Mouse (Mus musculus) limb, embryonic 13.5 days (tissue): ENCODE measurements around the gene Ovgp1. TPM values are rescaled to one million over a fixed set of nuclear protein-coding genes. Genes with fewer than 3 reads are reported as not detected.
"Not testable (repeated sequence)": the region's sequence is repeated elsewhere in the genome, so short reads cannot be mapped to it uniquely, and the experiment has no call there.

ENCODE experiments used
- ATAC-seq: fragments of 200-750 bp; cut with Nextera tagmentation; 2 replicates; pipeline ENCODE4 v1.8.0; 2017; ENCODE audit warnings: low read depth, moderate number of reproducible peaks, moderate TSS enrichment; ENCODE audit not compliant: low FRiP score
- H3K27ac ChIP-seq: fragments of 300-500 bp; sonication (generic); 2 replicates; pipeline ENCODE4 v1.5.1; 2015; ENCODE audit warnings: inconsistent platforms, mild to moderate bottlenecking, moderate library complexity
- H3K27me3 ChIP-seq: fragments of 300-500 bp; sonication (generic); 2 replicates; pipeline ENCODE4 v1.6.1; 2015; ENCODE audit warnings: mild to moderate bottlenecking, inconsistent platforms
- H3K36me3 ChIP-seq: fragments of 300-500 bp; sonication (generic); 2 replicates; pipeline ENCODE4 v1.6.1; 2015; ENCODE audit warnings: inconsistent platforms, mild to moderate bottlenecking, moderate library complexity
- H3K4me1 ChIP-seq: fragments of 300-500 bp; sonication (generic); 2 replicates; pipeline ENCODE4 v1.6.1; 2015; ENCODE audit warnings: inconsistent platforms
- H3K4me2 ChIP-seq: fragments of 300-500 bp; sonication (generic); replicated peaks from 2 replicates; pipeline ENCODE4 v1.6.1; 2015; ENCODE audit warnings: inconsistent platforms, mild to moderate bottlenecking, moderate library complexity
- H3K4me3 ChIP-seq: fragments of 300-500 bp; sonication (generic); 2 replicates; pipeline ENCODE4 v1.5.1; 2015; ENCODE audit warnings: moderate library complexity, mild to moderate bottlenecking, inconsistent platforms
- H3K9ac ChIP-seq: fragments of 300-500 bp; sonication (generic); 2 replicates; pipeline ENCODE4 v1.6.1; 2015; ENCODE audit warnings: mild to moderate bottlenecking, inconsistent platforms
- H3K9me3 ChIP-seq: fragments of 300-500 bp; sonication (generic); 2 replicates; pipeline ENCODE4 v1.6.1; 2016; ENCODE audit warnings: inconsistent platforms
- WGBS: fragments of 180-500 bp; shearing (Covaris S2); methylation state at CpG from one replicate; pipeline ENCODE4 v1.1.7; 2015; 5-methylcytosine and 5-hydroxymethylcytosine counted together
- polyA plus RNA-seq: library from polyadenylated mRNA; unstranded; fragments of >200 nt; fragmentation: Nextera tagmentation; extraction: Ambion mirVana; gene quantifications from 2 replicates; pipeline ENCODE4 v1.2.1, GENCODE M21; 2015

Ovgp1 gene
- polyA plus RNA-seq, 1 experiment from 2014 or later: 1.5 TPM

DNA sequence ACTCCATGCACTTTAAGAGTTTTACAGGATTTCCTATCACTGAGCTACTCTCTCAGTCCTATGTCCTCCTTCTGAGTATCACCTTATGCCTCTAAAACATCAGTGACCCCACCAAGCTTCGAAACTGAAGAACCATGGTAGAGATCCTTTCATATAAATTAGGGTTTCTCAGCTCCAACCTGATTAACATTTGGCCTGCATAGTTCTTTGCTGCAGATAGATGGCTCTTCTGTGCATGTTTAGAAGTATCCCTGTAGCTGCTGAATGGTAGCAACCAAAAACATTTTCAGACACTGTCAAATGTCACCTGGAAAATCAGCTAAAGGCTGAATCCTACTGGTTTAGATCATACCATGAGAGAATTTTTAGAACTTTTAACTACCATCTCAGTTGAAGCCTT is 16.3 kb upstream of the Ovgp1 start:
- 91% methylated on average over 1 of the region's 1 CpGs for WGBS
- no peak for ATAC-seq
- no peaks in the 10 kb centered on the region for H3K27me3 ChIP-seq
- no peaks in the 10 kb centered on the region; the same call in 1 of the 2 replicates for H3K9me3 ChIP-seq
- H3K36me3 ChIP-seq: peaks cover 43% of the 10 kb centered on the region
- H3K27ac ChIP-seq: no peak overlapping the region
- H3K9ac ChIP-seq: peak overlapping the region; percentile 96; the same call in 1 of the 2 replicates
- peaks cover 32% of the 10 kb centered on the region for H3K4me1 ChIP-seq
- H3K4me3 ChIP-seq: no peak overlapping the region
- H3K4me2 ChIP-seq: peak overlapping the region; percentile 87; the same call in 1 of the 2 replicates

DNA sequence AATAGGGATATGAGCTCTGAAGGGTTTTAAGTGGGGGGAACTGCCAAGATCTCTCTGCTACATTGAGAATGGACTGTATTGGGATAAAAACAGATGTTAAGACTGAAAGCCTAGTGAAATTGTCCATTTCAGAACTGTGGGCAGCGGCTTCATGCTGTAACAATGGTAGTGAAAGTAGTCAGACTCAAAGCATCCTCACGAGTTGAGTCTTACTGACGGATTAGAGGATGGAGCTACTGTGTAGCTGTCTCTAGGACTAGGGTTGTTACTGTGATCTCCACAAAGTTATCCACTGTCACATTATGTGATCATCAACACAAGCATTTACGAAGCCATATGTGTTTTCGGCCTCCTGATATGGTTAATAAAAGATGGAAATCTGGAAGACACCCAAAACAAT is 15.3 kb upstream of the Ovgp1 start:
- Histone ChIP-seq H3K27me3 (no peaks in the 10 kb centered on the region), H3K27ac (no peak overlapping the region), H3K9ac (peak overlapping the region; percentile 96), H3K4me2 (peak overlapping the region; percentile 87), H3K9me3 (no peaks in the 10 kb centered on the region; the same call in 1 of the 2 replicates), H3K4me3 (peak overlapping the region; percentile 95), H3K4me1 (peaks cover 32% of the 10 kb centered on the region), H3K36me3 (peaks cover 43% of the 10 kb centered on the region)
- ATAC-seq: no peak
- WGBS: 51% methylated on average over 5 of the region's 5 CpGs

DNA sequence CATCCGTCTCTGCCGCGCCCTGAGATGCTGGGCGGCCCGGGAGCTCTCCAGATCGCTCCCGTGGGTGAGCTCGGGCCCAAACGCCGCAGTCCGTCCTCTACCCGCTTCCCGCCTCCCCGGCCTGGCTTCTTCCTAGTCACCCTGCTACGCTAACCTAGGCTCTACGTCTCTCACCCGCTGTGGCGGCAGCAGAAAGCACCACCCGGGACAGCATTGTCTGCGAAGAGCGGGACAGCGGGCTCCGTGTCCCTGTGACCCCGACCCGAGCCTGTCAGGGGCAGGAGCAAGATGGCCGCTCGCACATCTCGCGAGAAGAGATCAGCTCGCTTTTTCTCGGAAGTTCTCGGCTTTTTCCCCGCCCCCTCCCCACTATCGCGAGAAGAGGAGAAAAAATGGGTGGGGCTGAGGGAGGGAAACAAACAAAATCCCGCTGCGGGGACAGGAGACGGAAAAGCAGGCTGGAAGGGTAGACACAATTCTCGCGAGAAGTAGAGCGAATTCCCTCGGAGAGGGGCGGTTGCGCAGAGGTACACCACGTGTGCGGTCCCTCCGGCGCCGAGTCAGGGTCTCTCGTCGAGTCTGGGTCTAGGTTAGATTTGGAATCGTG is 14.4 kb upstream of the Ovgp1 start, which contains the start of gene Wdr77:
TSS of gene Wdr77 (plus strand) at position 396 of the 607 bp plus-strand sequence.
- peaks cover 48% of the 10 kb centered on the region for H3K36me3 ChIP-seq
- H3K9me3 ChIP-seq: no peaks in the 10 kb centered on the region; the same call in 1 of the 2 replicates
- peak; percentile 97 for ATAC-seq
- peak within 1 kb of the TSS; percentile 89 for H3K4me2 ChIP-seq
- peak within 1 kb of the TSS; percentile 96 for H3K9ac ChIP-seq
- peak within 1 kb of the TSS; percentile 95 for H3K4me3 ChIP-seq
- peaks cover 32% of the 10 kb centered on the region for H3K4me1 ChIP-seq
- H3K27ac ChIP-seq: peak within 1 kb of the TSS; percentile 79
- H3K27me3 ChIP-seq: no peaks in the 10 kb centered on the region
- WGBS: under 1% methylated on average over 52 of the region's 52 CpGs

DNA sequence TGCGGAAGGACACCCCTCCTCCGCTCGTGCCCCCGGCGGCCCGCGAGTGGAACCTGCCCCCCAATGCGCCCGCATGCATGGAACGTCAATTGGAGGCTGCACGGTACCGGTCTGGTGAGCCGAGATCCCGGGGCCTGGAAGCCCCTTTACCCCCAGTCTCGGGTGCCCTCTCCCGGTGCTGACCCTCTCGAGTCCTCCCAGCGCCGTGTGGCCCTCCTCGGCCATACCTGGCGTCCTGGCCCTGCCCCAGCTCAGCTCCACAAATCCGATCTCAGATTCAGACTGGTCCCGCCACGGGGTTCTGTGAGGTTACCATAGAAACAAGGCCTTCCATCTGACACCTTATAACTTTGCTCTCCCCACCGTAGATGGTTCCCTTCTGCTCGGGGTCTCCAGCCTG is 13.9 kb upstream of the Ovgp1 start:
- ATAC-seq: peak; percentile 80
- peak overlapping the region; percentile 95 for H3K4me3 ChIP-seq
- peaks cover 32% of the 10 kb centered on the region for H3K4me1 ChIP-seq
- H3K36me3 ChIP-seq: peaks cover 53% of the 10 kb centered on the region
- H3K27me3 ChIP-seq: no peaks in the 10 kb centered on the region
- H3K9me3 ChIP-seq: no peaks in the 10 kb centered on the region; the same call in 1 of the 2 replicates
- WGBS: under 1% methylated on average over 26 of the region's 26 CpGs
- peak overlapping the region; percentile 89 for H3K4me2 ChIP-seq
- H3K27ac ChIP-seq: peak overlapping the region; percentile 79; the same call in 1 of the 2 replicates
- H3K9ac ChIP-seq: peak overlapping the region; percentile 95

DNA sequence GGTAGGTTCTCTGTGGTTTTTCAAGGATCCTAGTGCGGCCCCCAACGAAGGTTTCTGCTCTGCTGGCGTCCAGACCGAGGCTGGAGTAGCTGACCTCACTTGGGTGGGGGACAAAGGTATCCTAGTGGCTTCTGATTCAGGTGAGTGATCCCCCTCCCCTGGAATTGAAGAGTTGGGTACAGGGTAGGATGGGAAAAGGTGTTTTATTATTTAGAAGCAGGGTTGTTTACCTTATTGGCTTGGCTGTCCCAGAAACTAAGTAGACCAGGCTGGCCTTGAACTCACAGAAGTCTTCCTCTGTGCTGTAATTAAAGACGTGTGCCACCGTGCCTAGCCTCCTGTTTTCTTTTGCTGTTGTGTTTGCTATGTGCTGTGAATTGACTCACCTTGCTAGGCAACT is 13.5 kb upstream of the Ovgp1 start, which contains the start of gene Atp5f1:
TSS of gene Atp5f1 (minus strand) at position 101 of the 400 bp plus-strand sequence.
- 4% methylated on average over 6 of the region's 6 CpGs for whole genome bisulfite sequencing
- no peaks in the 10 kb centered on the region for H3K27me3 ChIP-seq
- no peaks in the 10 kb centered on the region; the same call in 1 of the 2 replicates for H3K9me3 ChIP-seq
- peak within 1 kb of the TSS; percentile 96 for H3K9ac ChIP-seq
- H3K4me1 ChIP-seq: peaks cover 32% of the 10 kb centered on the region
- no peak for ATAC-seq
- peaks cover 53% of the 10 kb centered on the region for H3K36me3 ChIP-seq
- H3K4me2 ChIP-seq: peak within 1 kb of the TSS; percentile 89
- H3K27ac ChIP-seq: peak within 1 kb of the TSS; percentile 79
- peak within 1 kb of the TSS; percentile 95 for H3K4me3 ChIP-seq

DNA sequence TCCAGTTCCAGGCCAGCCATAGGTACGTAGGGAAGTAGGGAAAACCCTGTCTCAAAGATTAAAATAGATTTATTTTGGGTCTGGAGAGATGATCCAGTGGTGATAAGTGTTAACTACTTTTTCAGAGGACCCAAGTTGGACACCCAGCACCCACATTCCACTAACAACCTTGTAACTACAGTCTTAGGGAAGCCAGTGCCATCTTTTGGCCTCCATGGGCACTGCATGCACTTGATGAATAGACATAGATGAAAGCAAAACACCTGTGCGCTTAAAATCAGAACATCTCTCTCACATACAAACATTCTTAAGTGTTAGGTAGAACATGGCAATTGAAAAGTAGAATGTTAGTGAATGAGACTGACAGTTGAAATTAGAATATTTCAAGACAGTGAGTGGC is 12.8 kb upstream of the Ovgp1 start:
- no peak overlapping the region for H3K27ac ChIP-seq
- peaks cover 58% of the 10 kb centered on the region for H3K36me3 ChIP-seq
- peak overlapping the region; percentile 95; the same call in 1 of the 2 replicates for H3K4me3 ChIP-seq
- H3K27me3 ChIP-seq: no peaks in the 10 kb centered on the region
- ATAC-seq: no peak
- peak overlapping the region; percentile 89 for H3K4me2 ChIP-seq
- WGBS: 100% methylated on average over 2 of the region's 2 CpGs
- no peaks in the 10 kb centered on the region; the same call in 1 of the 2 replicates for H3K9me3 ChIP-seq
- H3K9ac ChIP-seq: peak overlapping the region; percentile 95; the same call in 1 of the 2 replicates
- peaks cover 32% of the 10 kb centered on the region for H3K4me1 ChIP-seq

DNA sequence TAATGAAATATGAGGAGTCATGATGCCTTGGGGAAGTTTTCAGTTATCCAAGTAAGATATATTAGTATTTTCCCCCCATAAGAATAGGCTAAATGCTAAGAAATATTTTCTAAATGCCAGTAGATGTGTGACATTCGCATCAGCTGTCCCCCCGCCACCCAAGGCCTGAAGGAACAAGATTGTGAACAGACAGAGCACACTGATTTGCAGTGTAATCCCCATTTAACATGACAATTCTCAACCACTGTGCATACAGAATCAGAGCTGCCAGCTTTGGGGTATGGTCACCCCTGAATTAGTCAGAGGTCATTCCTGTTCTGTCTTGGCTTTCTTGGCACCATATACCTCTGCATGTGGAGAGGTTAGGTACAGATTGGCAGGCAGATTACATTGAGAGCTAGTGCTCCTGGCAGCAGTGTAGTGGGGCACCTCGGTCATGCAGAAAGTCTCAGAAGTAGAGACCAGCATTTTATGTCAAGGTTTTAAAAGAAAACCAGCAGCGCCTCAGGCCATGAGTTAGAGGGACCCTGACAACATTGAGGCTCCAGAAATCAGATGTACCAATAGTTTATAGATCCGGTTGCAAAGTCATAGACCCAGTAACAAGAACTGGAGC is 1.6 kb upstream of the Ovgp1 start:
- no peaks in the 10 kb centered on the region for H3K9me3 ChIP-seq
- no peak for ATAC-seq
- H3K27me3 ChIP-seq: no peaks in the 10 kb centered on the region
- no peaks in the 10 kb centered on the region for H3K4me1 ChIP-seq
- peaks cover 38% of the 10 kb centered on the region for H3K36me3 ChIP-seq
- WGBS: 80% methylated on average over 5 of the region's 5 CpGs
- H3K4me3 ChIP-seq: no peak overlapping the region
- H3K9ac ChIP-seq: no peak overlapping the region
- no peak overlapping the region for H3K4me2 ChIP-seq
- H3K27ac ChIP-seq: no peak overlapping the region

DNA sequence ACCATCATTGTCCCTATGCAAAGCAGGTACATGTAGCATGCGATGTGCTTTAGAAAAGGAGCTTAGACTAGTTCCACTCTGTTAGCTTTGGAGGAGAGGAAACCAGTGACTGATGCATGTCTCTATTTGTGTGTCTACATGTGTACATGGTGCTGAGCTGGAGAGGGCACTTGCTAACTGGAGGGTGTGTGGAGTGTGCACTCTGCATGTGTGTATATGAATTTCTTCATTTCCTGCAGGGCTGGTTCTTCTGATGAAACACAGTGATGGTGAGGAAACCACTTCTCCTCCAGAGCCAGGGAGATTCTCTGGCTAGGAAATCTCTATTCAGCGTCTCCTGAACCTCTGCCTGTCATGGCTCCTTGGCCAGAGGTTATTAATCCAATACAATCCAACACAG is 663 bp downstream of the Ovgp1 start:
- Histone ChIP-seq H3K27me3 (no peaks in the 10 kb centered on the region), H3K4me2 (no peak overlapping the region), H3K9me3 (no peaks in the 10 kb centered on the region), H3K4me1 (no peaks in the 10 kb centered on the region), H3K27ac (no peak overlapping the region), H3K4me3 (no peak overlapping the region), H3K36me3 (peaks cover 16% of the 10 kb centered on the region), H3K9ac (no peak overlapping the region)
- 79% methylated on average over 2 of the region's 2 CpGs for WGBS
- ATAC-seq: no peak

DNA sequence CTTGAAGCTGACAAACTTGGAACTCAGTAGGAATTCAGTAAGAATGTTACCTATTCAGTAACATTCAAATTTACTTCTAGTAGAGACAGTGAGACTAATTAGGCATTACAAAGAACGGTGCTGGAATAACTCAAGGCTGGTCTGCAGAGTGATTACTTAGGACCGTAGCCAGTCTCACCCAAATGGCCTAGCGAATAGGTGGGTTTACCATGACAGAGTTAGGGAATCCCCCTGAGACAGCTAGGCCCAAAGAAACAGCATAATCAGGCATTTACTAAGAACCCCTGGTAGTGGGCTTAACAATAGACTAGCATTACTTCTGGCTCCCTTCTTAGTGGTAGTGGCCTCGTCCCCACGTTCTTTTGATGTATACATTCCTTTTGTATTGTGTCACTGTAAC is 16.1 kb downstream of the Ovgp1 start:
- H3K4me3 ChIP-seq, H3K27ac ChIP-seq, H3K9me3 ChIP-seq, H3K27me3 ChIP-seq, H3K4me1 ChIP-seq, ATAC-seq, H3K36me3 ChIP-seq, H3K9ac ChIP-seq, H3K4me2 ChIP-seq: not testable (repeated sequence)
- WGBS: 59% methylated on average over 5 of the region's 5 CpGs

DNA sequence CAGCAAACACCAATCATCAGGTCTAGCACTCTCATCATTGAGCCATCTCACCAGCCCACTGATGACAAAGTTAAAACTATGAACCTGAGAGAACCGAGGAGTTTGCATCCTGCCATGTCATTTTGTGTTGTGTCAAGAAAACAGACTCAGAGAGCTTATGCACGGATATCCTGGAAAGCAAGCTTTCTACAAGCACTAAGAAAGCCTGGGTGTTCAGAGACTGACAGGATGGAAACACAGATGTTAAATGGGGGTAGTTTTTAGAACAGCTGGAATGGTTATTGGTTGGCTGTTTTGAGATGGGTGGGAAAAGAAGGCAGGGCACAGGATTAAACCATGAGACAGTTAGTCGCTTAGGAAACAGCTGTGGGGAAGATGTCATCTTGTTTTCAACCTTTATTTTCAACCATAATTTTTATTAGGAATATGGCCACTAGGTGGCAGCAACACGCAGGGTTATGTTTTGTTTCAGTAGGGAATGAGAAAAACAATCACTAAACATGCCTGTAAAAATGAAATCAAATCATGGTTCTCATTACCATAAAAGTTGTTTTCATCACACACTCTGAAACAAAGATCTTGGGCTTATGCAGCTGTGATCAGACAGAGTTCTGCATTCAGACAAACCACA is 18.3 kb downstream of the Ovgp1 start:
- no peak overlapping the region for H3K9ac ChIP-seq
- H3K9me3 ChIP-seq: no peaks in the 10 kb centered on the region
- H3K27me3 ChIP-seq: no peaks in the 10 kb centered on the region
- H3K4me1 ChIP-seq: no peaks in the 10 kb centered on the region
- 29% methylated on average over 4 of the region's 4 CpGs for whole genome bisulfite sequencing
- peak; percentile 48 for ATAC-seq
- H3K4me2 ChIP-seq: no peak overlapping the region
- no peak overlapping the region for H3K27ac ChIP-seq
- H3K4me3 ChIP-seq: no peak overlapping the region
- no peaks in the 10 kb centered on the region for H3K36me3 ChIP-seq

DNA sequence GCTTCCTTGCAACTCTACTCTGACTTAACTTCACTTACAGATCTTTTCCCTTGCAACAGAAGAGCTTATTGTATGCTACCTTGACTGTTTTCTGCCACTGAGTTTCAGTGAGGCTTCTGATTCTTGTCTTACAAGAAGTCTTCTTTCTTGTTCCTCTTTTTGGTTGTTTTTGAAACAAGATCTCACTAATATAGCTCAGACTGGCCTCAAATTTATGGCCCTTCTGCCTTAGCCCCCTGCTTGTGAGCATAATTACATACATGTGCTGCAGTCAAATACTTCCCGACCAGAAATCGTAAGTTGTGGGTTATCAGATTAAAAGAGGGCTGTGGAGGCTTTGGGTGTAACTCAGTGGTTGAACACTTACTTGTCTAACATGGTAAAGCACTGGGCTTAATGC is 21.2 kb downstream of the Ovgp1 start:
- no peak for ATAC-seq
- Histone ChIP-seq H3K36me3 (no peaks in the 10 kb centered on the region), H3K9ac (no peak overlapping the region), H3K4me2 (no peak overlapping the region), H3K4me1 (no peaks in the 10 kb centered on the region), H3K9me3 (no peaks in the 10 kb centered on the region), H3K27ac (no peak overlapping the region), H3K4me3 (no peak overlapping the region), H3K27me3 (no peaks in the 10 kb centered on the region)
- WGBS: 13% methylated on average over 2 of the region's 2 CpGs

DNA sequence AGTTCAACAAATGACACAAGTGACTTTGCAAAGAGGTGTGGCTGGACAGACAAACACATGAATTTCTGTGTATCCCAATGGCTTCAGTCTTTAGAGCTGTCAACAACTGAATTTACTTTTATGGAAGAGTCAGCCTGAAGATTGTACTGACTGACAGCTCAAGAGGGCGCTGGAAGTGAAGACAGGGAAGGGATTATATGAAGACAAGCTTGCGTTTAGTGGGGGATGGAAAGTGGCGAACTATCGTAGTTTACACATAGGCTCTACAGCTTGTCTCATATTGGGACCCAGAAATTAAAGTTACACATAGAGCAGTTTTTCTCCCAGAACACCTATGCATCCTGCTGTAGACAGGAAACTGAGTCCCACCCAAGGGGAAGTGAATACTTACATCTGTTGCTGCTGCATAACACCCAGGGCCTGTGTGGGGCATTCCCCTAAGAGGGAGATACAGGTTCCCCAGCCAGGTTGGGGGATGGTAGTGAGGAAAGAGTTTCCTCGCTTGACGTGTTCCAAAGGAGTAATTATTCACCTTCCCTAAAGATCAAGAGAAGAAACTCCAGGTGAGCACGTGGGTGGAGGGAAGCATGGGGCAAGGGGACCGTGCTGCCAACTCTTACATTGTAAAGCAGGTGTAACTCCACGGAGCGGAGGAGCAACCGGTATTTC is 27.3 kb downstream of the Ovgp1 start:
- ATAC-seq: no peak
- no peak overlapping the region for H3K9ac ChIP-seq
- H3K4me3 ChIP-seq: peak overlapping the region; percentile 19
- H3K4me2 ChIP-seq: peak overlapping the region; percentile 50
- peaks cover 9% of the 10 kb centered on the region; the same call in 1 of the 2 replicates for H3K4me1 ChIP-seq
- H3K27ac ChIP-seq: no peak overlapping the region
- WGBS: 17% methylated on average over 11 of the region's 11 CpGs
- no peaks in the 10 kb centered on the region for H3K27me3 ChIP-seq
- H3K36me3 ChIP-seq: no peaks in the 10 kb centered on the region
- H3K9me3 ChIP-seq: no peaks in the 10 kb centered on the region
